Mouse (Mus musculus) cortical plate, adult 2 months (tissue): Measurements from ENCODE around the gene Tnrc18. TPM values are rescaled to one million over a fixed set of nuclear protein-coding genes. Genes with fewer than 3 reads are reported as not detected.

Source experiments
- H3K27ac ChIP-seq: fragments of 200-500 bp; 2 replicates; pipeline ENCODE4 v1.5.1; 2012; ENCODE audit warnings: low read length, control low read depth, inconsistent platforms; ENCODE audit not compliant: insufficient read depth
- H3K4me1 ChIP-seq: fragments of 200-500 bp; 2 replicates; pipeline ENCODE4 v1.6.1; 2011; ENCODE audit warnings: low read length; ENCODE audit not compliant: control insufficient read depth, insufficient read depth
- H3K4me3 ChIP-seq: fragments of 200-500 bp; 2 replicates; pipeline ENCODE4 v1.5.1; 2011; ENCODE audit warnings: mild to moderate bottlenecking, low read length, control low read depth; ENCODE audit not compliant: insufficient read depth
- CTCF ChIP-seq: fragments of 200-500 bp; IDR thresholded peaks from 2 replicates; pipeline ENCODE4 v1.5.1; 2011; ENCODE audit warnings: mild to moderate bottlenecking, control low read depth, low read length; ENCODE audit not compliant: insufficient read depth; ENCODE audit errors: extremely low read depth
- POLR2A ChIP-seq: fragments of 200-500 bp; IDR thresholded peaks from 2 replicates; pipeline ENCODE4 v1.6.1; 2011; ENCODE audit warnings: mild to moderate bottlenecking, low read length, control low read depth; ENCODE audit not compliant: insufficient read depth; ENCODE audit errors: extremely low read depth
- polyA plus RNA-seq: library from polyadenylated mRNA; depleted of rRNA; stranded (reverse); fragments of >200 nt; gene quantifications from 2 replicates; pipeline ENCODE4 v1.2.3, GENCODE M21; 2012

Tnrc18 gene
- polyA plus RNA-seq, 1 experiment = 31.7 TPM

DNA sequence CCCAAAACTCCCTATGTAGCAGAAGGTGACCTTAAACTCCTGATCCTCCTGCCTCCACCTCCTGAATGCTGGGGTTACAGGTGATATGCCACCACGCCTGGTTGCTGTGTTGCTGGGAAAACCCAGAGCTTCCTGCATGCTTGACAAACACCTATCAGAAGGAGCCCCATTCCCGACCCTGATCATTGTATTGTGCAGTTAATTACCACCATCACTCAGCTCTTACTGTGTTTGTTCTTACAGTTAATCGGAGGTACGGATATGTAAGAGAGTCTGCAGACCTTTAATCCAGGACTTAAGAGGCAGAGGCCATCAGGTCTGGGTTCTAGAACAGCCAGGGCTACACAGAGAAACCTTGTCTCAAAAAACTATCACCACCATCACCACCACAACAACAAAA is 18.2 kb downstream of the Tnrc18 start:
- TF ChIP-seq CTCF (no peak), POLR2A (no peak)

DNA sequence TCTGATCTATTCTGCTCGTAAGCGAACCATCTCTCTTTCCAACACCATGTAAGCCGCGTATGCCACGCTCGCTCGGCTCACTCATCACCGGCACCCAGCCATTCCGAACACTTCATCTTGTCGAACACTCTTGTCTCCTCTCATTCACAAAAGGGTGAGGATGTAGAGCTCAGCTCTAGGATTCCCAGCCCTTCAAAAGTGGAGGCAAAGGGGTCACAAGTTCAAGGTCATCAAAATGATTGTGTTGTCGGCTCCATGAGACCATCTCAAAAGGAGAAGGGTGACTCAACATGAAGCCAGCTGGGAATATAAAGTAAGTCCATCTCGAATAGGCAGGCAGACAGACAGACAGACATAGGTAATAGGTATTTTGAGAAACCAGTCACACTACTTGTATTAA is 19.3 kb downstream of the Tnrc18 start:
- H3K4me3 ChIP-seq = no peak overlapping the region
- H3K4me1 ChIP-seq = peaks cover 14% of the 10 kb centered on the region
- no peak for TF ChIP-seq POLR2A
- TF ChIP-seq CTCF = no peak
- H3K27ac ChIP-seq = no peak overlapping the region

More for the DNA sequence above, 18.2 kb downstream of the Tnrc18 start:
- Histone ChIP-seq H3K27ac (no peak overlapping the region), H3K4me3 (no peak overlapping the region), H3K4me1 (peaks cover 16% of the 10 kb centered on the region)

DNA sequence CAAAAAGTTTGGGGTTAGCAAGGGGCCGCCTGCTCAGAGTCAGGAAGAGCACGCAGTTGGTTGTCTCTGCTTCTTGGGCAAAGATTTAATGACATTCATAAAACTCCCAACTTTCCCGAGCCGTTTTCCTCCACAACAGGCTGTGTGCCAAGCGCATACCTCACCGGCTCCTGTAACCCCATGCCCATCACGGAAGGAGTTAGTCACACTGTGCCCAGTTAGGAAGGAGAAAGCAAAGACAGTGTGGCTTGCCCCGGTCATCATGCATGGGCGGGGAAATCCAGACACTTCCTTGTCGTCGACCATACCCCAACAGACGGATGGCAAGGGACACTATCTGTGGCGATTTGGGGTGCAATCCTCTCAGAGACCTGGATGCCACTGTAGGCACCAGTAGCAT is 19.8 kb downstream of the Tnrc18 start:
- Histone ChIP-seq H3K27ac (no peak overlapping the region), H3K4me1 (peaks cover 12% of the 10 kb centered on the region)

DNA sequence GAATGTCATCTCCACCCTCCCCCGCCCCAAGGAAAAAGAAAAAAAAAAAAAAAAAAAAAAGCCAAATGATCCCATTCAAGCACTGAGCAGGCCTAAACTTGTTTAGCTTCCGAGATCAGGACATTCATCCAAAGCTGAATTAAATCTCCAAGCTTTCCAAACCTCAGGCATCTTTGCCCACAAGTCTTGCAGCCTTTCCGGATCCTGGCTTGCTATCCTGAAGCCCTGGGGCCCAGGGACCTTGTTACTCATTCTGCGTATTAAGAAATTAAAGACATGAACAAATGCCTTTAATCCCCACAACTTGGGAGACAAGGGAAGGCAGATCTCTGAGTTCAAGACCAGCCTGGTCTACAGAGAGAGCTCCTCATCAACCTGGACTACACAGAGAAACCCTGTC is 20.5 kb downstream of the Tnrc18 start:
- Histone ChIP-seq H3K27ac (no peak overlapping the region), H3K4me1 (peaks cover 7% of the 10 kb centered on the region), H3K4me3 (no peak overlapping the region)
- TF ChIP-seq CTCF (no peak), POLR2A (no peak)

More for the DNA sequence above, 19.8 kb downstream of the Tnrc18 start:
- H3K4me3 ChIP-seq = no peak overlapping the region
- no peak for TF ChIP-seq CTCF
- no peak for TF ChIP-seq POLR2A

DNA sequence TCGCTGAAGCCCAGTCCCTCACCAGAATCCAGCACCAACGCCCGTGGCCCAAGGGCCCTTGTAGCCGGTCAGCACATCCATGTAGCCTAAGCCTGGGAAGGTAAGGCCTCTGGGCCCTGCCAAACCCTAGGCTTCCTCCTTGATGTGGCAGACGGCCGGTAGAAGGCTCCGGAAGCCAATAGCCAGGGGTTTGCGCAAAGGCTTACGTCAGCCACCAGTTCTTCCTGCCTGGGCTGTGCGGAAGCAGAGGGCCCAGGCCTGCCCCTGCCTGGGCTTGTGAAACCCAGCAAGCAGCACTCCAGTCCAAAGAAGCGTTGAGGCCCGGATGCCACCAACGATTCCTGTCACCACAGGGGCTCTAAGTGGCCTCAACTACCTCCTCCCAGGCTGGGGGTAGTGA is 22.9 kb downstream of the Tnrc18 start:
- peaks cover 6% of the 10 kb centered on the region for H3K4me1 ChIP-seq
- H3K27ac ChIP-seq = no peak overlapping the region
- H3K4me3 ChIP-seq = no peak overlapping the region
- no peak for TF ChIP-seq CTCF
- TF ChIP-seq POLR2A = no peak

DNA sequence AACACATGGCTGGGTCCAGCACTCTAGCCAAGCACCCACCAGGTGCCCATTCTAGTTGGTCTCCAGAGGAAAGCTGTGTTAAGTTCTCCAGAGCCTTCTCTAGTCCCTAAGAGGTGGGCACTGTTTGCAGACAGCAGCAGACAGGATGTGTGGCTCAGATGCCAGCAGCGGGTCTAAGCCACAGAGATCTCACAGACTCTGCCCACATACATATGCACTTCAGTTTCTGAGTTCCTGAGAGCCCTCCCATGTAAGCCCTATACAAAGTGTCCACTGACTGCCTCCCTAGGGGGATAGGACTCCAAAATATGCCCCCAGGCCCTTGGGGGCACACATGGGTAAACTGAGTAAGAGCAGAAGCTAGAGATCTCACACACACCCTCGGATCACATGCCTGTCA is 23.3 kb downstream of the Tnrc18 start:
- TF ChIP-seq CTCF = no peak
- no peak for TF ChIP-seq POLR2A
- Histone ChIP-seq H3K27ac (no peak overlapping the region), H3K4me3 (no peak overlapping the region), H3K4me1 (peaks cover 6% of the 10 kb centered on the region)

DNA sequence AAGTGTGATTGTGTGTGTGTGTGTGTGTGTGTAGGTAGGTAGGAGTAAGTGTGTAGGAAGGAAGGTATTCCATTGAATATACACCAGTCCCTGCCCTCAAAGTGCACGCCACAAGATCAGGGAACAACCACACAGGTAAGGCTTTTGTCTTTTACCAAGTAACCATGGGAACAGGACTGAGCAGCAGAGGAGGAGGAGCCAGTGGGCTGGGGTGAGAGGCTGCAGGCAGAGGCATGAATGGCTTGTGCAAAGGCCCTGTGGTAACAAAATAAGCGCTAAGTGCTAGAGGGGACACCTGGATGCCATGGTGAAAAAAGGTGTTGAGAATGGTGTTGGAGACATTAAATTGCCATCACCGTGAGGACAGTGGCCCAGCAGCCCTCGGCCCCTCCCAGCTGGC is 24.9 kb downstream of the Tnrc18 start:
- Histone ChIP-seq H3K4me3 (no peak overlapping the region), H3K4me1 (peaks cover 4% of the 10 kb centered on the region)
- TF ChIP-seq CTCF = no peak
- no peak for TF ChIP-seq POLR2A

DNA sequence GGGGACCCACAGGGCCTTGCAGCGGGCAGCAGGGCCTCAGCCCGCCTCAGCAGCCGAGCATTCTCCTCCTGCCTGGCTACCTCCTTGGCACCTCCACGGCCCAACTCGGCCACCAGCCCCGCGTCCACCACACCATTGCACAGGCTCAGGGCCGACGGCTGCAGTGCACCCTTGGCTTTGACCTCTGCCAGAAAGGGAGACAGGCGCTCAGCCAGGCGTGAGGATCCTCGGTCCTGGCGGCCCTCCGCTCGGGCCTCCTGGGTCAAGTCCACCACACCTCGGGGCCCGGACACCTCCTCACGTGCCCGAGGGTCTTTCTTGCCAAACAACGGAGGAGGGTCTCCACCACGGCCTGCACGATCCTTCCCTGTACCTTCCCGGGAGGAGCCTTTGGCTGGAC is 29.2 kb downstream of the Tnrc18 start:
- TF ChIP-seq CTCF = no peak
- Histone ChIP-seq H3K4me3 (no peak overlapping the region), H3K4me1 (no peaks in the 10 kb centered on the region), H3K27ac (no peak overlapping the region)

More for the DNA sequence above, 24.9 kb downstream of the Tnrc18 start:
- H3K27ac ChIP-seq = no peak overlapping the region

DNA sequence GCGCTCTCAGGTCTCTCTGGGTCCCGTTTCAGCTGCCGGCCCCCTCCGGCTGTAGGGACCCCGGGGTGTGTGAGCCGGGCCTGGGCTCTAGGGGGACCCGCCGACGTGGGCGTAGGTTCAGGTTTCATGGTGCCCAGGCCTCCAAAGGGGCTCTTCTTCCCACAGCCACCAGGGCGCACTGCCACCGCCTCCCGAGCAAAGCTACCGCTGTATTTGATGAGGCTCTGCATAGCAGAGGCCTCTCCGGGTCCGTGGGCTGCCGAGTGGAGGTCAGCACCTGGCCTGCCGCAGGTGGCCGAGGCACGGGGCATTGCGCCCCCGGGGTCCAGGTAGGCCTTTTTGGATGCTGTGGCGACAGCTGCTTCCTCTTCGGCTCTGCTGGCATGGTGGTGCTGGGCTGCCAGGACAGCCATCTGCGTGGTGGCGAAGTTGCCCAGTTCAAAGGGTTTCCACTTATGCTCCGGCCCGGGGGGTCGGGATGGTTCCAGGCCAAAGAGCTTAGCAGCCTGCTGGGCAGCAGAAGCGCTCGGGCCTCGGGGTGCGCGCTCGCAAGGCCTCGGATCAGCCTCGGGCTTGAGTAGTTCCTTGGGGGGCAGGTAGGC is 30.1 kb downstream of the Tnrc18 start:
- no peak for TF ChIP-seq CTCF
- TF ChIP-seq POLR2A = no peak
- Histone ChIP-seq H3K27ac (no peak overlapping the region), H3K4me3 (no peak overlapping the region), H3K4me1 (no peaks in the 10 kb centered on the region)

DNA sequence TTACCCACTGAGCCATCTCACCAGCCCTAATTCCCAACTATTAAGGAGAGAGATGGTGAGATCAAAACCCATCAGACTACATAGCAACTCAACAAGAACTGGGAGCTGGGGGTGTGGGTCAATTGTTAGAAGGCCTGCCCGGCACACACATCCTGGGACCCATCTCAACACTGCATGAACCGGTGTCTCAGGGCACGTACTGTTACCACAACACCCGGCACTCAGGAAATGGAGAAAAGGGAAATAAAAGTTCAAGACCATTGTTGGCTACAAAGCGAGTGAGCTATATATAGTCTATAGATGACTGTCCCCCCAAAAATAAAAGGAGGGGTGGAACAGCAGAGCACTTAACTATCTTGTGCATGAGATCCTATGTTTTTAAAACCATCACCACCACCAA is 30.8 kb downstream of the Tnrc18 start:
- Histone ChIP-seq H3K4me3 (no peak overlapping the region), H3K4me1 (no peaks in the 10 kb centered on the region), H3K27ac (no peak overlapping the region)
- TF ChIP-seq CTCF (no peak), POLR2A (no peak)

DNA sequence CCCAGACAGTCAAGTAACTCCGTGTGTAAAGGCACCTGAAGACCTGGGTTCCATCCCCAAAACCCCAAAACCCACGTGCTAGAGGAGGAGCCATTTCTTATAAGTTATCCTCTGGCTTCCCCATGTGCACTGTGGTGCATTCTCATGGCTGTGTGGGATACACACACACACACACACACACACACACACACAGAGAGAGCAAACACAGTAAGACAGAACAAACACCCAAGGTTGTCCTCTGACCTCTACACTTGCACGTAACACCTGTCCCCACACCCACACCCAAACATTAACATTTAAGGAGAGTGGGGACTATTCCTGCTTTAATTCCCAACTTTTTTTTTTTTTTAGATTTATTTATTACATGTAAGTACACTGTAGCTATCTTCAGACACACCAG is 31.2 kb downstream of the Tnrc18 start:
- no peak overlapping the region for H3K4me3 ChIP-seq
- no peak overlapping the region for H3K27ac ChIP-seq
- TF ChIP-seq CTCF = no peak
- no peak for TF ChIP-seq POLR2A
- peaks cover 1% of the 10 kb centered on the region for H3K4me1 ChIP-seq
